ENCODE assay signal across 15 mouse cellular contexts in genomic region chr8:102487796-102488195, GRCm38 (mm10).
DNase-seq lines count a peak whose midpoint lies in the region.
"Had no signal": no experiment of that assay in that cellular context is flagged by ENCODE, and none has a peak within 500 bp of the region (broad histone marks: within the 10 kb centered on the region; RNA-seq: fewer than 3 reads in every experiment).

No protein-coding gene starts in this region.

- intact Hi-C loops in left cerebral cortex, postnatal 25 days (cut with DNase I), result loop anchor here (1.0 to 5.0 kb wide), 4 partner anchors 66 to 1540 kb away; no protein-coding TSS in a partner anchor

- peak; percentile 28 for DNase-seq in layer of hippocampus, adult 9-11 months
- DNase-seq in layer of hippocampus, postnatal 36 days, result no peak
- peak; percentile 12 to 27 for DNase-seq in frontal cortex, postnatal 14 days (ENCODE audit: low spot score in 2 of 2)
- peak; percentile 49 to 96 for DNase-seq in left cerebral cortex, postnatal 25 days (ENCODE audit: low spot score in 2 of 2)
- peak; percentile 59 to 79 for DNase-seq in right cerebral cortex, postnatal 36 days (ENCODE audit: low spot score in 2 of 2)
- no peak for DNase-seq in cerebellum, postnatal 4 days (ENCODE audit: low spot score in 2 of 2)
- DNase-seq in ovary, postnatal 36 days (ENCODE audit: low spot score), result no peak
- DNase-seq in thymus, postnatal 14 days, result no peak
- DNase-seq: adrenal gland, postnatal 25 days; cerebellum, adult 9-11 months; forebrain, postnatal 0 days; gastrocnemius, postnatal 14 days; heart, adult 11 months; lung, adult 2 months; lung, postnatal 14 days had no signal

Comparison
In these comparisons a context has a peak if more than half of its experiments do, and no peak if none do; other contexts are left out.
1. DNase-seq: peak in layer of hippocampus, adult 9-11 months (single experiment), frontal cortex, postnatal 14 days (2 of 2), left cerebral cortex, postnatal 25 days (2 of 2) and right cerebral cortex, postnatal 36 days (2 of 2); none in layer of hippocampus, postnatal 36 days (0 of 2), cerebellum, postnatal 4 days (0 of 2), ovary, postnatal 36 days (single experiment) and thymus, postnatal 14 days (single experiment).